Comparison of ENCODE assay signal across 8 mouse cellular contexts in the genomic region with DNA sequence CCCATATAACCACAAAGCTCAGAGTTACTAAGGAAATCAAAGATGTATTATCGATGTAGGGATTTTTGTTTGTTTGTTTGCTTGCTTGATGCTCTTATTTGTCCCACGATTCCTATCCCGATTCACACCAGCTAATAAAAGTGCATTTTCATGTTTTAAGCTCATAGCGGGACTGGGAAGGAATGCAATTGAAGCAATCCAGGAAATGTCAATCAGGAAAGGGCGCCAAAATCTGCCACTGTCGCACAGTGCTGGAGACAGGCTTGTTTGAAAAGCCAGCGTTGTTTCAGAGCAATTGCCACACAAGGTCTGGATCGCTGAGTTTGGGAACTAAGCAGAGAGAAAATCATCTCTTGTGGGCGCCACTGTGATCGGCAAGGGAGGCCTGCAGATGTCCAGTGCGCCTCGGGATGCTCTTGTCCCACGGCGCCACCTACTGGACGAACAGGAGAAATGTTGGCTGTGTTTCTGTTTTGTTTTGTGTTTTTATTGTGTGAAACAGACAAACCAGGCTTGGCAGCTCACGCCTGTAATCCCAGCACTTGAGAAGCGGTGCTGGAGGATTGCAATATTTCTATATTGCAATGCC. TPM values are rescaled to one million over a fixed set of nuclear protein-coding genes. Genes with fewer than 3 reads are reported as not detected.
DNase-seq lines count a peak whose midpoint lies in the region; ATAC-seq and TF ChIP-seq lines count a peak whose summit lies in the region.

No protein-coding gene starts in this region.

- peak; percentile 80 for ATAC-seq in lung, postnatal 0 days

- H3K27ac ChIP-seq in hindbrain, embryonic 10.5 days: peak overlapping the region; percentile 72; the same call in 1 of the 2 replicates
- H3K27ac ChIP-seq in lung, postnatal 0 days (ENCODE audit: low read length): no peak overlapping the region

- 2% methylated on average over 17 of the region's 17 CpGs for WGBS in hindbrain, embryonic 10.5 days
- WGBS in lung, postnatal 0 days: under 1% methylated on average over 17 of the region's 17 CpGs

- peak; percentile 74 for DNase-seq in ES-CJ7 (ENCODE audit: low read depth, low spot score)
- DNase-seq in cerebellum, adult 11-12 months: peak; percentile 39
- DNase-seq in forelimb bud, embryonic 11.5 days (ENCODE audit: low read depth, low spot score): peak; percentile 80
- peak; percentile 82 for DNase-seq in hindbrain, embryonic 10.5 days (ENCODE audit: low spot score)
- DNase-seq in layer of hippocampus, postnatal 10 days (ENCODE audit: low spot score in 2 of 2): peak; percentile 76 to 85
- DNase-seq in lung, postnatal 0 days (ENCODE audit: low spot score): peak; percentile 89
- DNase-seq in ovary, postnatal 14 days (ENCODE audit: low spot score): peak; percentile 67
- DNase-seq in thymus, postnatal 14 days: peak; percentile 68

- TF ChIP-seq CTCF in lung, postnatal 0 days (IDR thresholded peaks at IDR 0.05): peak; percentile 95

- H3K9me3 ChIP-seq in hindbrain, embryonic 10.5 days: no peaks in the 10 kb centered on the region
- no peaks in the 10 kb centered on the region for H3K9me3 ChIP-seq in lung, postnatal 0 days (ENCODE audit: low read length)

- peak overlapping the region; percentile 52 for H3K4me2 ChIP-seq in lung, postnatal 0 days (replicated peaks; ENCODE audit: low read depth, low read length)

- H3K27me3 ChIP-seq in hindbrain, embryonic 10.5 days (ENCODE audit: insufficient read depth, poor library complexity, severe bottlenecking): no peaks in the 10 kb centered on the region
- no peaks in the 10 kb centered on the region for H3K27me3 ChIP-seq in lung, postnatal 0 days (replicated peaks; ENCODE audit: insufficient read depth, low read length)

- peak overlapping the region; percentile 44 for H3K4me3 ChIP-seq in hindbrain, embryonic 10.5 days
- peak overlapping the region; percentile 24; the same call in 1 of the 2 replicates for H3K4me3 ChIP-seq in lung, postnatal 0 days (ENCODE audit: low read depth, low read length)

- TF ChIP-seq EP300 in lung, postnatal 0 days (IDR thresholded peaks at IDR 0.05): no peak

- H3K9ac ChIP-seq in lung, postnatal 0 days (replicated peaks; ENCODE audit: low read depth): no peak overlapping the region

- H3K36me3 ChIP-seq in hindbrain, embryonic 10.5 days: no peaks in the 10 kb centered on the region
- H3K36me3 ChIP-seq in lung, postnatal 0 days (ENCODE audit: insufficient read depth, low read length): no peaks in the 10 kb centered on the region

- peaks cover 46% of the 10 kb centered on the region for H3K4me1 ChIP-seq in hindbrain, embryonic 10.5 days (replicated peaks)
- no peaks in the 10 kb centered on the region for H3K4me1 ChIP-seq in lung, postnatal 0 days (ENCODE audit: insufficient read depth, low read depth, low read length)

RNA-seq across cellular contexts. Expression of gene Bcas1, which starts 26.3 kb away (rescaled TPM):
- 1.1 and 2.2 TPM in 2 replicates for polyA plus RNA-seq in hindbrain, embryonic 10.5 days (2016; fragmentation: Nextera tagmentation; extraction: Ambion mirVana)
- total RNA-seq in layer of hippocampus, postnatal 10 days (2021): 10 to 100 TPM; 54.6 to 67.1 TPM
- polyA plus RNA-seq in lung, postnatal 0 days (2015; fragmentation: Nextera tagmentation; extraction: Ambion mirVana): 3.0 and 3.1 TPM in 2 replicates

Comparison
In these comparisons a context has a peak if more than half of its experiments do, and no peak if none do; other contexts are left out.
1. DNase-seq: peak in every context shown above with its lines; median percentile 89 in lung, postnatal 0 days; 82 in hindbrain, embryonic 10.5 days; 80 in layer of hippocampus, postnatal 10 days; 80 in forelimb bud, embryonic 11.5 days; 74 in ES-CJ7; 68 in thymus, postnatal 14 days; 67 in ovary, postnatal 14 days; 39 in cerebellum, adult 11-12 months.